18 mouse cellular contexts compared by ENCODE assay signal in the genomic region with DNA sequence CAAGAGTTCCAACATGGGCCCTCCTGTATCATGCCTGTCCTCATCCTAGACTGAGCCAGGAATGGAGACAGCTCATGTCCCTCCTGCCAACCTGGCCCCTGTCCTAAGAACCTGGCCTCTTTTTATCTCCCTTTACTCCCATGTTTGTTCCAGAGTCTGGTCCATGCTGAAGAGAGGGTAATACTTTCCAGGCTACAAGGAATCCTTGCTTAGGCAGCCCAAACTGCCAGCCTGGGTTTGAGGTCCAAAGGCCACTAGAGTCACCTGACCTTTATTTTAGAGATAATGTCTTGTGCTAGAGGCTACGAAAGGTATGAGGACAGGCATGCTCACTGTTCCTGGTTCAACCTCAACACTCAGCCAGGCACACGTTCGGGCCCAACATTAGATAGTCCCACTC. TPM values are rescaled to one million over a fixed set of nuclear protein-coding genes. Genes with fewer than 3 reads are reported as not detected.
"Had no signal": no experiment of that assay in that cellular context is flagged by ENCODE, and none has a peak within 500 bp of the region (broad histone marks: within the 10 kb centered on the region; RNA-seq: fewer than 3 reads in every experiment).

No protein-coding gene starts in this region.

- H3K9me3 ChIP-seq: hindbrain, embryonic 13.5 days; limb, embryonic 13.5 days; liver, embryonic 15.5 days; megakaryocyte, embryonic 14.5 days; midbrain, embryonic 15.5 days; neural tube, embryonic 12.5 days had no signal

- H3K4me3 ChIP-seq: hindbrain, embryonic 13.5 days; layer of hippocampus, adult 2 months; limb, embryonic 13.5 days; liver, embryonic 15.5 days; megakaryocyte, embryonic 14.5 days; midbrain, embryonic 15.5 days; neural tube, embryonic 12.5 days had no signal

- ATAC-seq: hindbrain, postnatal 0 days; midbrain, embryonic 15.5 days had no signal

- H3K9ac ChIP-seq: hindbrain, embryonic 13.5 days; limb, embryonic 13.5 days; liver, embryonic 15.5 days; lung, embryonic 14.5 days; midbrain, embryonic 15.5 days; neural tube, embryonic 12.5 days had no signal

- H3K4me2 ChIP-seq: hindbrain, embryonic 13.5 days; limb, embryonic 13.5 days; liver, embryonic 15.5 days; lung, embryonic 14.5 days; midbrain, embryonic 11.5 days; midbrain, embryonic 15.5 days; neural tube, embryonic 12.5 days had no signal

- DNase-seq: left cerebral cortex, postnatal 4 days; lung, embryonic 14.5 days; lung, postnatal 10 days; retina, postnatal 1 day; right cerebral cortex, postnatal 4 days; spleen, adult 18-20 months; thymus, postnatal 36 days had no signal

- H3K27me3 ChIP-seq: hindbrain, embryonic 13.5 days; limb, embryonic 13.5 days; liver, embryonic 15.5 days; megakaryocyte, embryonic 14.5 days; midbrain, embryonic 15.5 days; neural tube, embryonic 12.5 days had no signal

- H3K27ac ChIP-seq: hindbrain, embryonic 13.5 days; hindbrain, postnatal 0 days; layer of hippocampus, adult 2 months; limb, embryonic 13.5 days; liver, embryonic 15.5 days; macrophage; midbrain, embryonic 15.5 days; neural tube, embryonic 12.5 days had no signal

- H3K4me1 ChIP-seq: hindbrain, embryonic 13.5 days; limb, embryonic 13.5 days; liver, embryonic 15.5 days; midbrain, embryonic 15.5 days; neural tube, embryonic 12.5 days had no signal

RNA-seq across cellular contexts. Expression of a gene that starts 28.0 kb away (rescaled TPM):
- total RNA-seq: neutrophil, adult 5-6 weeks had no signal
